Mouse (Mus musculus) limb, embryonic 10.5 days (tissue): ENCODE measurements around the gene Itpr2. TPM values are rescaled to one million over a fixed set of nuclear protein-coding genes. Genes with fewer than 3 reads are reported as not detected.

Experiments
- DNase-seq: peaks from one replicate; pipeline ENCODE4 v3.0.0-alpha.2; 2017; ENCODE audit warnings: low spot score
- H3K27ac ChIP-seq: fragments of 300-500 bp; sonication (generic); 2 replicates; pipeline ENCODE4 v1.5.1; 2016; ENCODE audit warnings: mild to moderate bottlenecking
- H3K27me3 ChIP-seq: fragments of 300-500 bp; sonication (generic); 2 replicates; pipeline ENCODE4 v1.6.1; 2016; ENCODE audit warnings: low read depth, mild to moderate bottlenecking; ENCODE audit not compliant: poor library complexity, severe bottlenecking
- H3K36me3 ChIP-seq: fragments of 300-500 bp; sonication (generic); 2 replicates; pipeline ENCODE4 v1.6.1; 2016; ENCODE audit warnings: mild to moderate bottlenecking, moderate library complexity
- H3K4me1 ChIP-seq: fragments of 300-500 bp; sonication (generic); 2 replicates; pipeline ENCODE4 v1.6.1; 2016
- H3K4me3 ChIP-seq: fragments of 300-500 bp; sonication (generic); 2 replicates; pipeline ENCODE4 v1.5.1; 2016; ENCODE audit warnings: mild to moderate bottlenecking, moderate library complexity
- H3K9me3 ChIP-seq: fragments of 300-500 bp; sonication (generic); replicated peaks from 2 replicates; pipeline ENCODE4 v1.6.1; 2016; ENCODE audit warnings: mild to moderate bottlenecking
- WGBS: fragments of 180-500 bp; shearing (Covaris S2); methylation state at CpG from one replicate; pipeline ENCODE4 v1.1.7; 2016; 5-methylcytosine and 5-hydroxymethylcytosine counted together
- polyA plus RNA-seq: library from polyadenylated mRNA; unstranded; fragments of >200 nt; fragmentation: Nextera tagmentation; extraction: Ambion mirVana; gene quantifications from 2 replicates; pipeline ENCODE4 v1.2.1, GENCODE M21; 2016

Itpr2 gene
- polyA plus RNA-seq, 1 experiment from 2014 or later: 3.7 TPM

GRCm38 (mm10) chr6:146396253-146396652 lies 105.8 kb downstream of the Itpr2 start:
- H3K4me3 ChIP-seq: no peak overlapping the region
- WGBS: 89% methylated on average over 5 of the region's 5 CpGs
- no peak for DNase-seq
- H3K36me3 ChIP-seq: no peaks in the 10 kb centered on the region
- H3K27me3 ChIP-seq: no peaks in the 10 kb centered on the region
- H3K4me1 ChIP-seq: peaks cover 5% of the 10 kb centered on the region; the same call in 1 of the 2 replicates
- H3K9me3 ChIP-seq: no peaks in the 10 kb centered on the region
- no peak overlapping the region for H3K27ac ChIP-seq

GRCm38 (mm10) chr6:146395616-146396015 lies 106.4 kb downstream of the Itpr2 start:
- DNase-seq: no peak
- 90% methylated on average over 4 of the region's 4 CpGs for WGBS
- Histone ChIP-seq H3K9me3 (no peaks in the 10 kb centered on the region), H3K4me1 (peaks cover 5% of the 10 kb centered on the region; the same call in 1 of the 2 replicates), H3K4me3 (no peak overlapping the region), H3K27ac (no peak overlapping the region), H3K36me3 (no peaks in the 10 kb centered on the region), H3K27me3 (no peaks in the 10 kb centered on the region)

GRCm38 (mm10) chr6:146392188-146392587 lies 109.8 kb downstream of the Itpr2 start:
- DNase-seq: no peak
- Histone ChIP-seq H3K36me3 (no peaks in the 10 kb centered on the region), H3K27ac (no peak overlapping the region), H3K4me3 (no peak overlapping the region), H3K9me3 (no peaks in the 10 kb centered on the region), H3K27me3 (no peaks in the 10 kb centered on the region), H3K4me1 (peaks cover 7% of the 10 kb centered on the region; the same call in 1 of the 2 replicates)
- WGBS: 87% methylated on average over 2 of the region's 2 CpGs

DNA sequence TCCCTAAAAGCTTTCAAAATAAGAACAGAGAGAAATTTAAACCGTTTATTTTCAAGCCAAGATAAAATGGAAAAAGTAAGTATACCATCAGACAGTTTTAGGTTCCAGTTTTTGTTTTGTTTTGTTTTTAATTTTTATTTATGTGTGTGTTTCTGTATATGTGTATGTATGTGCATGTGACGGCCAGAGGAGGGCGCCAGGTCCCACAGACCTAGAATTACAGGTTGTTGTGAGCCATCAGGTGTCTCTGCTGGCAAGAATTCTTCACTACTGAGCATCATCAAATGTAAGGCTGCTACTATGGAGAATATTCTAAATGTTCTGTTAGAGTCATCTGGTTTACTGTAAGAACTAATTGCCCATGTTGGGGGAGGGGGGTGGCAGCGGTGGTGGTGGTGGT lies 111.9 kb downstream of the Itpr2 start:
- DNase-seq: no peak
- no peaks in the 10 kb centered on the region for H3K27me3 ChIP-seq
- H3K9me3 ChIP-seq: no peaks in the 10 kb centered on the region
- H3K36me3 ChIP-seq: no peaks in the 10 kb centered on the region
- WGBS: 86% methylated on average over 4 of the region's 4 CpGs
- peaks cover 6% of the 10 kb centered on the region for H3K4me1 ChIP-seq
- no peak overlapping the region for H3K27ac ChIP-seq
- no peak overlapping the region for H3K4me3 ChIP-seq

- Histone ChIP-seq H3K4me1 (peaks cover 6% of the 10 kb centered on the region), H3K27ac (no peak overlapping the region), H3K9me3 (no peaks in the 10 kb centered on the region), H3K27me3 (no peaks in the 10 kb centered on the region), H3K36me3 (no peaks in the 10 kb centered on the region), H3K4me3 (no peak overlapping the region)
- WGBS: 88% methylated on average over 4 of the region's 4 CpGs
- DNase-seq: no peak
Measured at GRCm38 (mm10) chr6:146388010-146388409, 114.0 kb downstream of the Itpr2 start.

DNA sequence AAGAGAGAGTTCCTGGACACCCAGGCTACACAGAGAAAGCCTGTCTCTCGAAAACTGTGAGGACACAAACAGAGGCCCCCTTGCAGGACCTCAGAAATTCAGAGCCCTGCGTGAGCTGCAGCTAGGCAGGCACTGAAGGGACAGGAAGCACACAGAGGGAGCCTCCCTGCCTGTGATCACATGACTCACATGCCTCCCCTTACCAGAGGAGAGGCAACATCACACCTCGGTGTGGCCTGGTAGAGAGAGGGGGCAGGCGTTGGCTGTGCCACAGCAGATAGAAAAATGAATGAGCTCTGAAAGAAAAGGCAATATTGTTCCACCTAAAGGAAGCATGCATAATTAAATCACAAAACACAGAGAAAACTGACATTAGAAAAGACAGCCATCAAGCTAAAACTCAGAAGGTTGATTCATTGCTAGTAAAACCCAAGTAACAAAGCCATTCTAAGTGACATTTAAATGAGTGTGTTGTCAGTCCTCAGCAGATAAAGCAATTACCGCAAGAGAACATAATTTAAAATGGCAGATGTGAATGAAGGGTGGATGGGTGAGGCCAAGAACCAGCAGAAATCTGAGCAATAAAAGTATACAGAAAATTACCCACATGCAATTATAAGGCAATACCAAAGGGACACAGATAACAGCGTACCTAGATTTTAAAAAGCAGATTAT lies 114.8 kb downstream of the Itpr2 start:
- 44% methylated on average over 6 of the region's 6 CpGs for WGBS
- Histone ChIP-seq H3K27me3 (no peaks in the 10 kb centered on the region), H3K27ac (peak overlapping the region; percentile 67), H3K36me3 (no peaks in the 10 kb centered on the region), H3K4me3 (no peak overlapping the region), H3K4me1 (peaks cover 6% of the 10 kb centered on the region), H3K9me3 (no peaks in the 10 kb centered on the region)
- DNase-seq: no peak

GRCm38 (mm10) chr6:146379263-146379662 lies 122.8 kb downstream of the Itpr2 start:
- H3K4me1 ChIP-seq: no peaks in the 10 kb centered on the region
- 89% methylated on average over 8 of the region's 8 CpGs for WGBS
- no peaks in the 10 kb centered on the region for H3K36me3 ChIP-seq

GRCm38 (mm10) chr6:146371511-146371910 lies 130.5 kb downstream of the Itpr2 start:
- Histone ChIP-seq H3K27ac (no peak overlapping the region), H3K9me3 (no peaks in the 10 kb centered on the region), H3K27me3 (no peaks in the 10 kb centered on the region), H3K4me3 (no peak overlapping the region), H3K4me1 (no peaks in the 10 kb centered on the region), H3K36me3 (no peaks in the 10 kb centered on the region)
- WGBS: 75% methylated on average over 2 of the region's 2 CpGs
- DNase-seq: no peak

More at GRCm38 (mm10) chr6:146379263-146379662, 122.8 kb downstream of the Itpr2 start:
- Histone ChIP-seq H3K27ac (no peak overlapping the region), H3K27me3 (no peaks in the 10 kb centered on the region), H3K4me3 (no peak overlapping the region), H3K9me3 (no peaks in the 10 kb centered on the region)
- no peak for DNase-seq

DNA sequence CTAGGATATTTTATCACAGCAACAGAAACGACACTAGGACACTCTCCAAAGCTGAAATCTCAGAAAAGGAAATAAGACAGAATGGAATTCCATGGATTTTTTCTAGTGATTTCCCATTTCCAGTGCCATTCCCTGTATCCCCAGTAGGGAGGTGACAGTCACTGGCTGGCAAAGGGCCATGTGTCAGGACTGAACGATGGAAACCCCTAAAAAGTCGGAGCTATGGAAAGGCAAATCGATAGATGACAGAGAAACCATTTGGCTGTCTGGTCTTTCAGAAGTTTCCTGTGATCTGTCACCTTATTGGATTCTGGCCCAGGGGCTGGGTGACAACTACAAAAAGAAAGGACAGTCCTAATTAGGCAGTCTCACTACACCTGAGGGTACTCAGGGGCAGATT lies 135.8 kb downstream of the Itpr2 start:
- H3K4me1 ChIP-seq: no peaks in the 10 kb centered on the region
- H3K27me3 ChIP-seq: no peaks in the 10 kb centered on the region
- no peaks in the 10 kb centered on the region for H3K36me3 ChIP-seq
- no peaks in the 10 kb centered on the region for H3K9me3 ChIP-seq
- no peak overlapping the region for H3K4me3 ChIP-seq
- no peak overlapping the region for H3K27ac ChIP-seq
- 91% methylated on average over 4 of the region's 4 CpGs for WGBS
- DNase-seq: no peak

- Histone ChIP-seq H3K9me3 (no peaks in the 10 kb centered on the region), H3K4me3 (no peak overlapping the region), H3K27me3 (no peaks in the 10 kb centered on the region), H3K4me1 (peaks cover 3% of the 10 kb centered on the region; the same call in 1 of the 2 replicates), H3K27ac (no peak overlapping the region), H3K36me3 (no peaks in the 10 kb centered on the region)
- WGBS: 72% methylated on average over 4 of the region's 4 CpGs
- DNase-seq: no peak
Measured at GRCm38 (mm10) chr6:146357911-146358310, 144.1 kb downstream of the Itpr2 start.

GRCm38 (mm10) chr6:146352258-146352805 lies 149.7 kb downstream of the Itpr2 start:
- no peak for DNase-seq
- no peaks in the 10 kb centered on the region for H3K9me3 ChIP-seq
- no peak overlapping the region for H3K4me3 ChIP-seq
- H3K36me3 ChIP-seq: no peaks in the 10 kb centered on the region
- WGBS: 54% methylated on average over 9 of the region's 9 CpGs
- no peaks in the 10 kb centered on the region for H3K4me1 ChIP-seq
- no peak overlapping the region for H3K27ac ChIP-seq
- no peaks in the 10 kb centered on the region for H3K27me3 ChIP-seq

DNA sequence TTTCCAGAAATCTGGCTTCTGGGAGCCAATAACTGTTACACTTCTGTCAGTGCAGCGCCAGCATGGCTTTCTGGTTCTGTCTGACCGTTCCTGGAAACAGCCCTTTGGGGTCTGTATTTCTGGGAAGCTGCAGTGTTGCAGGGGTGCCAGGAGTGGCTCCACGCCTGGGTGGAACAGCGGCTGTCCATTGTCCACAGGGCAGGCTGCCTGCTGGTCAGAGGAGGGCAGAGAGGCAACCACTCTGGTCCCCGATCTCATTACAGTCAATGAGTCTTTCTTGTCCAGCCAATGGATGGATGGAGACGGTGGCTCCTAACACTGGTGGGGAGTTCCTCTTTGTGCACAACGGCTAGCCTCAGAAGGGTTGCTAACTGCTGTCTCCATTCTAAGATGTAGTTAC lies 150.2 kb downstream of the Itpr2 start:
- Histone ChIP-seq H3K27ac (no peak overlapping the region), H3K36me3 (no peaks in the 10 kb centered on the region), H3K4me3 (no peak overlapping the region), H3K27me3 (no peaks in the 10 kb centered on the region), H3K4me1 (no peaks in the 10 kb centered on the region), H3K9me3 (no peaks in the 10 kb centered on the region)
- 86% methylated on average over 7 of the region's 7 CpGs for WGBS
- no peak for DNase-seq

GRCm38 (mm10) chr6:146347568-146347967 lies 154.5 kb downstream of the Itpr2 start:
- 78% methylated on average over 4 of the region's 4 CpGs for WGBS
- Histone ChIP-seq H3K4me1 (no peaks in the 10 kb centered on the region), H3K27me3 (no peaks in the 10 kb centered on the region), H3K27ac (no peak overlapping the region), H3K4me3 (no peak overlapping the region), H3K36me3 (no peaks in the 10 kb centered on the region), H3K9me3 (no peaks in the 10 kb centered on the region)
- no peak for DNase-seq
